Mouse (Mus musculus): ENCODE data around the gene Lenep.

DNA sequence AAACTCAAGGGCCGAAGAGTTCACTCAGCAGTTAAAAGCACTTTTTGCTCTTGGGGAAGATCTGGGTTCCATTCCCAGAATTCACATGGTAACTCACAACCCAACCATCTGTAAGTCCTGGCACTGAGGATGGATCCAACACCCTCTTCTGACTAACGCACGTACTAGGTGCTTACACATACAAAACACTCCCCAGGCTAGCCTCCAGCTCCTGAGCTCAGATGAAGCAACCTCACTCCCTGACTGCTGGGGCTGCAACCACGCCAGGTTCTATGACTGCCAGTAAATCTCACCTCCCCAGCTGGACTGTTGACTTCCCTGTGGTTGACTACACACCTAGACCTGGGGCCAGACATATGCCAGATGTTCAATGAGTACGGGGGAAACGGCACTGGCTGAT lies 4.3 kb upstream of the Lenep start:
- TF ChIP-seq GATA1 (IDR thresholded peaks at IDR 0.05; ENCODE audit: low read length), result no peak
- no peak for TF ChIP-seq TAL1 (IDR thresholded peaks at IDR 0.05; ENCODE audit: low read length)

Data from erythroblast, embryonic 14.5 days (primary cell).